Mouse (Mus musculus) neural tube, embryonic 11.5 days (tissue): Measurements from ENCODE around the gene Osbpl11. TPM values are rescaled to one million over a fixed set of nuclear protein-coding genes. Genes with fewer than 3 reads are reported as not detected.
"Not testable (repeated sequence)": the region's sequence is repeated elsewhere in the genome, so short reads cannot be mapped to it uniquely, and the experiment has no call there.

Source experiments
- ATAC-seq: fragments of 200-750 bp; cut with Nextera tagmentation; 2 replicates; pipeline ENCODE4 v1.8.0; 2017; ENCODE audit warnings: moderate number of reproducible peaks, mild to moderate bottlenecking, moderate TSS enrichment, moderate library complexity; ENCODE audit not compliant: insufficient read depth, low FRiP score, low TSS enrichment
- DNase-seq: peaks from one replicate; pipeline ENCODE4 v3.0.0-alpha.2; 2015; ENCODE audit warnings: low spot score
- H3K27ac ChIP-seq: fragments of 300-500 bp; sonication (generic); 2 replicates; pipeline ENCODE4 v1.5.1; 2014; ENCODE audit warnings: low read depth, mild to moderate bottlenecking, low read length
- H3K27me3 ChIP-seq: fragments of 300-500 bp; sonication (generic); 2 replicates; pipeline ENCODE4 v1.6.1; 2014; ENCODE audit warnings: mild to moderate bottlenecking, low read length, mixed read lengths; ENCODE audit not compliant: control insufficient read depth, insufficient read depth
- H3K36me3 ChIP-seq: fragments of 300-500 bp; sonication (generic); 2 replicates; pipeline ENCODE4 v1.6.1; 2014; ENCODE audit warnings: mild to moderate bottlenecking, low read length, moderate library complexity, mixed read lengths; ENCODE audit not compliant: control insufficient read depth, insufficient read depth
- H3K4me1 ChIP-seq: fragments of 300-500 bp; sonication (generic); 2 replicates; pipeline ENCODE4 v1.6.1; 2014; ENCODE audit warnings: low read length, mixed read lengths; ENCODE audit not compliant: control insufficient read depth, insufficient read depth
- H3K4me2 ChIP-seq: fragments of 300-500 bp; sonication (generic); 2 replicates; pipeline ENCODE4 v1.6.1; 2014; ENCODE audit warnings: low read depth, mild to moderate bottlenecking, moderate library complexity
- H3K4me3 ChIP-seq: fragments of 300-500 bp; sonication (generic); 2 replicates; pipeline ENCODE4 v1.5.1; 2014; ENCODE audit warnings: low read depth, low read length
- H3K9ac ChIP-seq: fragments of 300-500 bp; sonication (generic); 2 replicates; pipeline ENCODE4 v1.6.1; 2014; ENCODE audit warnings: mild to moderate bottlenecking, low read length
- H3K9me3 ChIP-seq: fragments of 300-500 bp; sonication (generic); 2 replicates; pipeline ENCODE4 v1.6.1; 2016; ENCODE audit warnings: low read length; ENCODE audit not compliant: control insufficient read depth
- WGBS: fragments of 180-500 bp; shearing (Covaris S2); extraction: QIAGEN DNeasy Blood & Tissue Kit; methylation state at CpG from one replicate; pipeline ENCODE4 v1.1.7; 2014; 5-methylcytosine and 5-hydroxymethylcytosine counted together
- polyA plus RNA-seq: library from polyadenylated mRNA; unstranded; fragments of >200 nt; fragmentation: Nextera tagmentation; extraction: Ambion mirVana; gene quantifications from 2 replicates; pipeline ENCODE4 v1.2.1, GENCODE M21; 2014

Osbpl11 gene
- polyA plus RNA-seq, 1 experiment from 2014 or later = 30.3 TPM

DNA sequence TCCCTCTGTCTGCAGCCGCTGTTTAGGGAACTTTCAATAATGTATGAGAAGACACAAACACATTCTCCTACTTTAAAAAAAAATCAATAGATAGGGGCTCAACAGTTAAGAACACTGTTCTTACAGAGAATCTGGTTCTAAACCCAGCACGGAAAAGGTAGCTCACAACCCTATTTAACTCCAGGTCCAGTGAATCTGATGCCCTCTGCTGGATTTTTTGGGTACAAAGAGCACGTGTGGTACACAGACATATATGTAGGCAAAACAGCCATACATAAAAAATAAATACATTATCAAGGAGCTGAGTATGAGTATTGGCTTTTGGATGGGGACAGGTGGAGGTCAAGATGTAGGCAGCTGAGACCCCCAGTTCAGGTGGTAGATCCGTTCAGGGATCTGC is 29.9 kb upstream of the Osbpl11 start:
- Histone ChIP-seq H3K9me3 (no peaks in the 10 kb centered on the region), H3K4me1 (no peaks in the 10 kb centered on the region), H3K4me3 (no peak overlapping the region), H3K36me3 (no peaks in the 10 kb centered on the region), H3K4me2 (no peak overlapping the region), H3K9ac (no peak overlapping the region), H3K27me3 (no peaks in the 10 kb centered on the region), H3K27ac (no peak overlapping the region)
- DNase-seq (peak; percentile 31), ATAC-seq (no peak)
- 59% methylated on average over 4 of the region's 4 CpGs for WGBS

GRCm38 (mm10) chr16:33158006-33158405 is 26.9 kb upstream of the Osbpl11 start:
- Histone ChIP-seq H3K4me1 (no peaks in the 10 kb centered on the region), H3K4me2 (no peak overlapping the region), H3K27ac (no peak overlapping the region), H3K4me3 (no peak overlapping the region), H3K9ac (no peak overlapping the region), H3K36me3 (no peaks in the 10 kb centered on the region), H3K9me3 (no peaks in the 10 kb centered on the region), H3K27me3 (no peaks in the 10 kb centered on the region)
- ATAC-seq (no peak), DNase-seq (no peak)
- 88% methylated on average over 11 of the region's 11 CpGs for WGBS

DNA sequence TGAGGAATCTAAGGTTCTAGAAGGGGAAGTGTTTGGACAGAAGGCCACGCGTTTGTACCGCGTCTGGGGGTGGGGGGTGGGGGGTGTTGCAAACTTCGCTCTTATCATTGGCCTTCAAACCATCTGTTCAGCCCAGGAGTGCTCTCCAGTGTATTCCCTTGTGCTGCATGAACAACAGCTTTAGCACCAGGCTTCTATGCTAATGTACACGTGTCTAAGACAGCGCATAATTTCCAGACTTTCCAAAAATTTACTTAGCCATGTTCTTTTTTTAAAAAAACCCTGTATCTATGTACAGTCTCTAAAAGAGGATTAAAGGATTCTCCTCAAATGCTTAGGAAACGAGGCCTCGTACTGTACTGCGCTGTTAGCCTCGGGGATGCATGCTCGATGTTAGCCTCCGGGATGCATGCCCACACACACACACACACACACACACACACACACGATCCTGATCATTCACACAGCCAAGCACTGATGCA is 26.2 kb upstream of the Osbpl11 start:
- Histone ChIP-seq H3K27me3 (no peaks in the 10 kb centered on the region), H3K9ac (no peak overlapping the region), H3K4me2 (no peak overlapping the region), H3K4me3 (no peak overlapping the region), H3K36me3 (no peaks in the 10 kb centered on the region), H3K9me3 (no peaks in the 10 kb centered on the region), H3K4me1 (no peaks in the 10 kb centered on the region), H3K27ac (no peak overlapping the region)
- DNase-seq (no peak), ATAC-seq (no peak)
- 89% methylated on average over 14 of the region's 14 CpGs for WGBS

GRCm38 (mm10) chr16:33159363-33159762 is 25.5 kb upstream of the Osbpl11 start:
- Histone ChIP-seq H3K27ac (no peak overlapping the region), H3K4me3 (no peak overlapping the region), H3K9me3 (no peaks in the 10 kb centered on the region), H3K27me3 (no peaks in the 10 kb centered on the region), H3K4me1 (no peaks in the 10 kb centered on the region), H3K9ac (no peak overlapping the region), H3K36me3 (no peaks in the 10 kb centered on the region), H3K4me2 (no peak overlapping the region)
- DNase-seq = no peak
- ATAC-seq = no peak
- WGBS = 85% methylated on average over 2 of the region's 2 CpGs

GRCm38 (mm10) chr16:33163330-33164090 is 21.4 kb upstream of the Osbpl11 start:
- H3K27me3 ChIP-seq = no peaks in the 10 kb centered on the region
- no peaks in the 10 kb centered on the region for H3K9me3 ChIP-seq
- ATAC-seq (no peak), DNase-seq (no peak)
- H3K4me1 ChIP-seq = no peaks in the 10 kb centered on the region
- no peaks in the 10 kb centered on the region for H3K36me3 ChIP-seq
- no peak overlapping the region for H3K27ac ChIP-seq
- WGBS = 82% methylated on average over 13 of the region's 13 CpGs
- no peak overlapping the region for H3K9ac ChIP-seq
- H3K4me3 ChIP-seq = no peak overlapping the region
- H3K4me2 ChIP-seq = no peak overlapping the region

DNA sequence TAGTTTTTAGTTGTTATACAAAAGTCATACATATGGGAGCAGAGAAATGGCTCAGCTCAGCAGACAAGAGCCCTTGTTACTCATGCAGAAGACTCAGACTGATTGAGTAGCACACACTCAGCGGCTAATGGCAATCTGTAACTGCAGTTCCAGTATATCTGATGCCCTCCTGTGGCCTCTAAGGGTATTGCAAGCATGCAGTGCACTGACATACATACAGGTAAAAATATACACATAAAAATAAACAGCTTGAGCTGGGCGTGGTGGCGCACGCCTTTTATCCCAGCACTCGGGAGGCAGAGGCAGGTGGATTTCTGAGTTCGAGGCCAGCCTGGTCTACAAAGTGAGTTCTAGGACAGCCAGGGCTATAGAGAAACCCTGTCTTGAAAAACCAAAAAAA is 18.6 kb upstream of the Osbpl11 start:
- H3K36me3 ChIP-seq, H3K4me1 ChIP-seq, H3K4me3 ChIP-seq, H3K9ac ChIP-seq, ATAC-seq, H3K27ac ChIP-seq, H3K9me3 ChIP-seq, H3K27me3 ChIP-seq, H3K4me2 ChIP-seq: not testable (repeated sequence)
- 63% methylated on average over 6 of the region's 6 CpGs for WGBS
- DNase-seq = peak; percentile 43

- ATAC-seq = no peak
- WGBS = 41% methylated on average over 5 of the region's 5 CpGs
- Histone ChIP-seq H3K4me2 (no peak overlapping the region), H3K36me3 (no peaks in the 10 kb centered on the region), H3K9ac (no peak overlapping the region), H3K27me3 (no peaks in the 10 kb centered on the region), H3K9me3 (no peaks in the 10 kb centered on the region), H3K4me1 (no peaks in the 10 kb centered on the region), H3K4me3 (no peak overlapping the region), H3K27ac (no peak overlapping the region)
- no peak for DNase-seq
Observed at GRCm38 (mm10) chr16:33167537-33167936, 17.3 kb upstream of the Osbpl11 start.

DNA sequence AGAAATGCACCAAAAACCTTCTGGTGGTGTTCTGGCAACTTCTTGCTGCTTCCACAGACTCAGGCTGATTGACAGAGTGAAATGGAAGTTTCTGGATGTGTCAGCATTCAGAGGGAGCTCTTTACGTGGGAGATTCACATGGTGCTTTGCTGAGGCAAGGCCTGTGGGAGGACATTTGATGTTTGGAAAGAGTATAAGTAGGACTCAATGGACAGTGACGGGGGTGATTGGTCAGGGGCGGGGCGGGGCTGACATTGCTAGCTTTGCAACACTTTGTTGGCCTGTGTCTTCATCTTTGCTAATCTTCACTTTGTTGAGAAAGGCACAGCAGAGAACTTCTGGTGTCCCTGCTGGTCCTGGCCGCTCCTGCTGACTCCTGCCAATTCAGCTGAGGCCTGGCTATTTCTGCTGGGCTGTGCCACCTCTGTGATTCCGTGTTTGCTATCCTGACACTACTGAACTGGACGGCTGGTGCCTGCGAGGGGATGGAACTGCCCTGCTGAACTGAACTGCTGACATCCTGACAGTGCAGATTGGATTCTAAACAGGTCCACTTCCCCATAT is 15.3 kb upstream of the Osbpl11 start:
- DNase-seq (no peak), ATAC-seq (no peak)
- no peaks in the 10 kb centered on the region for H3K4me1 ChIP-seq
- no peak overlapping the region for H3K4me3 ChIP-seq
- H3K9ac ChIP-seq = no peak overlapping the region
- H3K27me3 ChIP-seq = no peaks in the 10 kb centered on the region
- H3K4me2 ChIP-seq = no peak overlapping the region
- H3K36me3 ChIP-seq = no peaks in the 10 kb centered on the region
- 79% methylated on average over 8 of the region's 8 CpGs for WGBS
- no peak overlapping the region for H3K27ac ChIP-seq
- H3K9me3 ChIP-seq = no peaks in the 10 kb centered on the region
